Mouse (Mus musculus): ENCODE results near the gene Tbc1d9b.

DNA sequence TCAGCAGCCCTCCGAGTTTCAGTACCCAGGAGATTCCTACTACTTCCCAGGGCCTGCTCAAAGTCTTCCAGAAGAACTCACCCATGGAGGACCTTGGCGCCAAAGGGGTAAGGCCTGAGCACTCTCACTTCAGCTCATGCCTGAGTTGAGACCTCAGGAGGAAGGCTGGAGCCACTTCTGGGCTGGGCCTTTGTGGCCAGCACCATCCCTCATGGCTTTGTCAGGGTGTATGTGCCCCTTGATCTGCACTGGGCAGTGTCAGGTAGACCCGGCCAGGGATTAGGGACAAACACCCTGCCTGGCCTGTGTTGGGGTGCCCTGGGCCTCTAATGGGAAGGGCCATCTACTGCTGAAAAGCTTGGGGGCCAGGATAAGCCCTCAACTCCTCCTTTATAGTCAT, 20.2 kb downstream of the Tbc1d9b start:
- TF ChIP-seq CTCF (IDR thresholded peaks at IDR 0.05; ENCODE audit: control insufficient read depth, insufficient read depth, insufficient replicate concordance, low read depth, low read length) (no peak), POLR2A (IDR thresholded peaks at IDR 0.05; ENCODE audit: control insufficient read depth, low read depth, low read length) (no peak)
